Mouse (Mus musculus): ENCODE data around the gene Sema3e. TPM values are rescaled to one million over a fixed set of nuclear protein-coding genes. Genes with fewer than 3 reads are reported as not detected.

The Sema3e gene
- polyA plus RNA-seq, 2 experiments: 0.02 to 0.09 TPM

GRCm38 (mm10) chr5:14162579-14162978, 137.5 kb downstream of the Sema3e start:
- WGBS (ENCODE audit: insufficient replicate concordance): 56% methylated on average over 5 of the region's 5 CpGs

GRCm38 (mm10) chr5:14163280-14163679, 138.2 kb downstream of the Sema3e start:
- no peaks in the 10 kb centered on the region for H3K9me3 ChIP-seq (ENCODE audit: control insufficient read depth, low read length)
- WGBS (ENCODE audit: insufficient replicate concordance): 58% methylated on average over 3 of the region's 3 CpGs
- ATAC-seq (ENCODE audit: insufficient read depth) (no peak), DNase-seq (ENCODE audit: low read depth in 3 of 3, low spot score in 3 of 3) (no peak)
- no peak overlapping the region for H3K27ac ChIP-seq
- no peak overlapping the region for H3K4me3 ChIP-seq (ENCODE audit: insufficient read depth in 1 of 2, low read depth in 2 of 2, low read length in 2 of 2)
- H3K4me1 ChIP-seq (replicated peaks; ENCODE audit: control insufficient read depth in 2 of 2, insufficient read depth in 2 of 2, low read length in 1 of 2): no peaks in the 10 kb centered on the region
- H3K4me2 ChIP-seq (ENCODE audit: low read depth): no peak overlapping the region
- no peaks in the 10 kb centered on the region for H3K36me3 ChIP-seq (replicated peaks; ENCODE audit: control insufficient read depth, insufficient read depth, low read depth)
- TF ChIP-seq EP300 (IDR thresholded peaks at IDR 0.05; ENCODE audit: low read depth) (no peak), CTCF (IDR thresholded peaks at IDR 0.05; ENCODE audit: low read depth) (no peak)
- no peak overlapping the region for H3K9ac ChIP-seq (replicated peaks)
- no peaks in the 10 kb centered on the region for H3K27me3 ChIP-seq (ENCODE audit: control insufficient read depth, insufficient read depth, low read length)

More at GRCm38 (mm10) chr5:14162579-14162978, 137.5 kb downstream of the Sema3e start:
- Histone ChIP-seq H3K9ac (replicated peaks) (no peak overlapping the region), H3K27me3 (ENCODE audit: control insufficient read depth, insufficient read depth, low read length) (no peaks in the 10 kb centered on the region), H3K36me3 (replicated peaks; ENCODE audit: control insufficient read depth, insufficient read depth, low read depth) (no peaks in the 10 kb centered on the region), H3K9me3 (ENCODE audit: control insufficient read depth, low read length) (no peaks in the 10 kb centered on the region), H3K27ac (no peak overlapping the region), H3K4me2 (ENCODE audit: low read depth) (no peak overlapping the region), H3K4me1 (replicated peaks; ENCODE audit: control insufficient read depth in 2 of 2, insufficient read depth in 2 of 2, low read length in 1 of 2) (no peaks in the 10 kb centered on the region), H3K4me3 (ENCODE audit: insufficient read depth in 1 of 2, low read depth in 2 of 2, low read length in 2 of 2) (no peak overlapping the region)
- DNase-seq (ENCODE audit: low read depth in 3 of 3, low spot score in 3 of 3) (no peak), ATAC-seq (ENCODE audit: insufficient read depth) (no peak)
- no peak for TF ChIP-seq CTCF (IDR thresholded peaks at IDR 0.05; ENCODE audit: low read depth)
- TF ChIP-seq EP300 (IDR thresholded peaks at IDR 0.05; ENCODE audit: low read depth): no peak

- Histone ChIP-seq H3K9ac (replicated peaks) (no peak overlapping the region), H3K4me2 (ENCODE audit: low read depth) (no peak overlapping the region), H3K27me3 (ENCODE audit: control insufficient read depth, insufficient read depth, low read length) (no peaks in the 10 kb centered on the region), H3K9me3 (ENCODE audit: control insufficient read depth, low read length) (no peaks in the 10 kb centered on the region), H3K4me3 (ENCODE audit: insufficient read depth in 1 of 2, low read depth in 2 of 2, low read length in 2 of 2) (no peak overlapping the region), H3K36me3 (replicated peaks; ENCODE audit: control insufficient read depth, insufficient read depth, low read depth) (no peaks in the 10 kb centered on the region), H3K27ac (no peak overlapping the region), H3K4me1 (replicated peaks; ENCODE audit: control insufficient read depth in 2 of 2, insufficient read depth in 2 of 2, low read length in 1 of 2) (no peaks in the 10 kb centered on the region)
- DNase-seq (ENCODE audit: low read depth in 3 of 3, low spot score in 3 of 3): no peak
- no peak for TF ChIP-seq CTCF (IDR thresholded peaks at IDR 0.05; ENCODE audit: low read depth)
- no peak for TF ChIP-seq EP300 (IDR thresholded peaks at IDR 0.05; ENCODE audit: low read depth)
- no peak for ATAC-seq (ENCODE audit: insufficient read depth)
- 38% methylated on average over 3 of the region's 3 CpGs for WGBS (ENCODE audit: insufficient replicate concordance)
Observed at GRCm38 (mm10) chr5:14167776-14168175, 142.7 kb downstream of the Sema3e start.

- Histone ChIP-seq H3K36me3 (replicated peaks; ENCODE audit: control insufficient read depth, insufficient read depth, low read depth) (no peaks in the 10 kb centered on the region), H3K4me2 (ENCODE audit: low read depth) (no peak overlapping the region), H3K4me1 (replicated peaks; ENCODE audit: control insufficient read depth in 2 of 2, insufficient read depth in 2 of 2, low read length in 1 of 2) (no peaks in the 10 kb centered on the region), H3K27me3 (ENCODE audit: control insufficient read depth, insufficient read depth, low read length) (no peaks in the 10 kb centered on the region), H3K27ac (no peak overlapping the region), H3K9ac (replicated peaks) (no peak overlapping the region), H3K9me3 (ENCODE audit: control insufficient read depth, low read length) (no peaks in the 10 kb centered on the region), H3K4me3 (ENCODE audit: insufficient read depth in 1 of 2, low read depth in 2 of 2, low read length in 2 of 2) (no peak overlapping the region)
- ATAC-seq (ENCODE audit: insufficient read depth) (no peak), DNase-seq (ENCODE audit: low read depth in 3 of 3, low spot score in 3 of 3) (no peak)
- WGBS (ENCODE audit: insufficient replicate concordance): 72% methylated on average over 10 of the region's 10 CpGs
- TF ChIP-seq EP300 (IDR thresholded peaks at IDR 0.05; ENCODE audit: low read depth): no peak
- no peak for TF ChIP-seq CTCF (IDR thresholded peaks at IDR 0.05; ENCODE audit: low read depth)
Observed at GRCm38 (mm10) chr5:14173355-14174183, 148.5 kb downstream of the Sema3e start.

- Histone ChIP-seq H3K27me3 (ENCODE audit: control insufficient read depth, insufficient read depth, low read length) (no peaks in the 10 kb centered on the region), H3K4me2 (ENCODE audit: low read depth) (no peak overlapping the region), H3K9ac (replicated peaks) (no peak overlapping the region), H3K27ac (no peak overlapping the region), H3K4me3 (ENCODE audit: insufficient read depth in 1 of 2, low read depth in 2 of 2, low read length in 2 of 2) (no peak overlapping the region), H3K4me1 (replicated peaks; ENCODE audit: control insufficient read depth in 2 of 2, insufficient read depth in 2 of 2, low read length in 1 of 2) (no peaks in the 10 kb centered on the region), H3K9me3 (ENCODE audit: control insufficient read depth, low read length) (no peaks in the 10 kb centered on the region), H3K36me3 (replicated peaks; ENCODE audit: control insufficient read depth, insufficient read depth, low read depth) (no peaks in the 10 kb centered on the region)
- ATAC-seq (ENCODE audit: insufficient read depth) (no peak), DNase-seq (ENCODE audit: low read depth in 3 of 3, low spot score in 3 of 3) (no peak)
- no peak for TF ChIP-seq EP300 (IDR thresholded peaks at IDR 0.05; ENCODE audit: low read depth)
- TF ChIP-seq CTCF (IDR thresholded peaks at IDR 0.05; ENCODE audit: low read depth): no peak
- WGBS (ENCODE audit: insufficient replicate concordance): 72% methylated on average over 10 of the region's 10 CpGs
Observed at GRCm38 (mm10) chr5:14180571-14180970, 155.5 kb downstream of the Sema3e start.

All from liver, embryonic 14.5 days (tissue).